Mouse (Mus musculus): ENCODE measurements around the gene Akap5. TPM values are rescaled to one million over a fixed set of nuclear protein-coding genes. Genes with fewer than 3 reads are reported as not detected.

Gene Akap5
- 14.5 and 20.9 TPM in 2 replicates for polyA plus RNA-seq (2021; fragmentation: Nextera tagmentation)
- long read RNA-seq, experiment 1, full-length matches to known transcripts: 44 of 76 reads
- long read RNA-seq, experiment 1, partial matches to known transcripts: 0 of 76 reads
- long read RNA-seq, experiment 1, other reads (novel, unspliced or antisense): 32 of 76 reads
- long read RNA-seq, experiment 2, full-length matches to known transcripts: 80 of 89 reads
- long read RNA-seq, experiment 2, partial matches to known transcripts: 0 of 89 reads
- long read RNA-seq, experiment 2, other reads (novel, unspliced or antisense): 9 of 89 reads

GRCm38 (mm10) chr12:76324679-76325431 lies at the start of gene Akap5:
Gene Akap5, plus strand, starts transcription at chr12:76324891.

GRCm38 (mm10) chr12:76369206-76369977 lies 44.7 kb downstream of the Akap5 start, which contains the start of gene Zbtb25:
Gene Zbtb25, minus strand, starts transcription at chr12:76369602.

GRCm38 (mm10) chr12:76369978-76370830 lies 45.5 kb downstream of the Akap5 start, which contains the start of gene Zbtb1:
Gene Zbtb1, plus strand, starts transcription at chr12:76370266.

Other genes starting within 250 kb of the Akap5 start
- gene Esr2, start 147.6 kb upstream of the Akap5 start, polyA plus RNA-seq (2021; fragmentation: Nextera tagmentation): 0.08 and 0.18 TPM in 2 replicates
- not detected in 2 replicates for gene Tex21, start 78.1 kb upstream of the Akap5 start, polyA plus RNA-seq (2021; fragmentation: Nextera tagmentation)
- gene Mthfd1, start 69.6 kb upstream of the Akap5 start, polyA plus RNA-seq (2021; fragmentation: Nextera tagmentation): 28.0 and 32.4 TPM in 2 replicates
- gene Zbtb25, start 44.7 kb downstream of the Akap5 start, polyA plus RNA-seq (2021; fragmentation: Nextera tagmentation): 10.0 and 11.4 TPM in 2 replicates
- gene Zbtb1, start 45.4 kb downstream of the Akap5 start, polyA plus RNA-seq (2021; fragmentation: Nextera tagmentation): 2.1 and 2.3 TPM in 2 replicates
- gene Hspa2, start 79.3 kb downstream of the Akap5 start, polyA plus RNA-seq (2021; fragmentation: Nextera tagmentation): 117 and 119 TPM in 2 replicates
- 3.1 and 5.1 TPM in 2 replicates for gene Ppp1r36, start 92.6 kb downstream of the Akap5 start, polyA plus RNA-seq (2021; fragmentation: Nextera tagmentation)
- gene Plekhg3, start 206.0 kb downstream of the Akap5 start, polyA plus RNA-seq (2021; fragmentation: Nextera tagmentation): 3.9 and 4.6 TPM in 2 replicates

Measured in layer of hippocampus, adult 6 months (tissue).